Mouse (Mus musculus) thymus, adult 2 months (tissue): ENCODE results near the gene Cacna1e.

Source experiments
- CTCF ChIP-seq: fragments of 200-500 bp; IDR thresholded peaks from 2 replicates; pipeline ENCODE4 v1.5.1; 2012; ENCODE audit warnings: mild to moderate bottlenecking, control low read depth, low read length, moderate library complexity, borderline replicate concordance; ENCODE audit not compliant: control insufficient read depth, poor library complexity, insufficient read depth; ENCODE audit errors: extremely low read depth
- POLR2A ChIP-seq: fragments of 200-500 bp; IDR thresholded peaks from 2 replicates; pipeline ENCODE4 v1.6.1; 2012; ENCODE audit warnings: mild to moderate bottlenecking, low read length, control low read depth, moderate library complexity; ENCODE audit not compliant: control insufficient read depth, poor library complexity, insufficient read depth; ENCODE audit errors: extremely low read depth

DNA sequence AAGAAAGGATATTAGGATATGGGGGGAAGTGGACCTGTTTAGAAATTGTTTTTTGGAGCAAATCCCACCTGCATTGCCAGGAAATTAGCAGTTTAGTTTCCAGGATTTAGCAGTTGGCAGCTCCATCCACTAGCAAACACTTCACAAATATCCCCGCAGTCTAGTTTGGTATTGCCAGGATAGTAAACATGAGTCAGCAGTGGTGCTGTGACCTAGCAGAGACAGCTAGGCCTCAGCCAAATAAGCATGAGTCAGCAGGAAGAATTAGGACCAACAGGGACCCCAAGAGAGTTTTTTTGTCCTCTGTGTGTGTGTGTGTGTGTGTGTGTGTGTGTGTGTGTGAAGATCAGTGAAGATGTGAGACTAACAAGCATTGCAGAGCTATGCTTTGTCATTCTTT, 450.8 kb downstream of the Cacna1e start:
- TF ChIP-seq POLR2A (no peak), CTCF (no peak)
